Mouse (Mus musculus): Measurements from ENCODE around the gene Mansc4.

The Mansc4 gene

GRCm38 (mm10) chr6:147086594-147087225 lies at the start of gene Mansc4:
TSS of gene Mansc4 (minus strand) at chr6:147087032.
- no peak for DNase-seq (ENCODE audit: low read depth, low spot score)

GRCm38 (mm10) chr6:147127239-147127638 lies 40.4 kb upstream of the Mansc4 start:
- DNase-seq (ENCODE audit: low read depth, low spot score) = no peak

- no peak for DNase-seq (ENCODE audit: low read depth, low spot score)
Measured at GRCm38 (mm10) chr6:147121320-147121719, 34.5 kb upstream of the Mansc4 start.

- no peak for DNase-seq (ENCODE audit: low read depth, low spot score)
Measured at GRCm38 (mm10) chr6:147118190-147118589, 31.4 kb upstream of the Mansc4 start.

- DNase-seq (ENCODE audit: low read depth, low spot score) = no peak
Measured at GRCm38 (mm10) chr6:147117764-147118163, 30.9 kb upstream of the Mansc4 start.

- peak; percentile 80 for DNase-seq (ENCODE audit: low read depth, low spot score)
Measured at GRCm38 (mm10) chr6:147116579-147116978, 29.7 kb upstream of the Mansc4 start.

GRCm38 (mm10) chr6:147109283-147109682 lies 22.5 kb upstream of the Mansc4 start:
- DNase-seq (ENCODE audit: low read depth, low spot score) = no peak

GRCm38 (mm10) chr6:147106716-147107115 lies 19.9 kb upstream of the Mansc4 start:
- no peak for DNase-seq (ENCODE audit: low read depth, low spot score)

- no peak for DNase-seq (ENCODE audit: low read depth, low spot score)
Measured at GRCm38 (mm10) chr6:147105529-147105928, 18.7 kb upstream of the Mansc4 start.

- DNase-seq (ENCODE audit: low read depth, low spot score) = peak; percentile 51
Measured at GRCm38 (mm10) chr6:147102293-147102692, 15.5 kb upstream of the Mansc4 start.

- peak; percentile 74 for DNase-seq (ENCODE audit: low read depth, low spot score)
Measured at GRCm38 (mm10) chr6:147099458-147100277, 12.8 kb upstream of the Mansc4 start.

GRCm38 (mm10) chr6:147097346-147097929 lies 10.6 kb upstream of the Mansc4 start:
- no peak for DNase-seq (ENCODE audit: low read depth, low spot score)

- no peak for DNase-seq (ENCODE audit: low read depth, low spot score)
Measured at GRCm38 (mm10) chr6:147096934-147097333, 10.1 kb upstream of the Mansc4 start.

- no peak for DNase-seq (ENCODE audit: low read depth, low spot score)
Measured at GRCm38 (mm10) chr6:147096109-147096508, 9.3 kb upstream of the Mansc4 start.

- DNase-seq (ENCODE audit: low read depth, low spot score) = no peak
Measured at GRCm38 (mm10) chr6:147094771-147095170, 7.9 kb upstream of the Mansc4 start.

GRCm38 (mm10) chr6:147092136-147092535 lies 5.3 kb upstream of the Mansc4 start:
- DNase-seq (ENCODE audit: low read depth, low spot score) = no peak

- peak; percentile 87 for DNase-seq (ENCODE audit: low read depth, low spot score)
Measured at GRCm38 (mm10) chr6:147091136-147092120, 4.6 kb upstream of the Mansc4 start, which contains the start of gene Klhl42. TSS of gene Klhl42 (plus strand) at chr6:147091379.

- DNase-seq (ENCODE audit: low read depth, low spot score) = no peak
Measured at GRCm38 (mm10) chr6:147090191-147090590, 3.4 kb upstream of the Mansc4 start.

- no peak for DNase-seq (ENCODE audit: low read depth, low spot score)
Measured at GRCm38 (mm10) chr6:147088517-147088916, 1.7 kb upstream of the Mansc4 start.

- DNase-seq (ENCODE audit: low read depth, low spot score) = no peak
Measured at GRCm38 (mm10) chr6:147087736-147088135, 904 bp upstream of the Mansc4 start.

- DNase-seq (ENCODE audit: low read depth, low spot score) = no peak
Measured at GRCm38 (mm10) chr6:147085398-147086040, 1.3 kb downstream of the Mansc4 start.

All from CD4-positive, CD25-positive, alpha-beta regulatory T cell, adult 2 months (primary cell).